Mouse (Mus musculus): Measurements from ENCODE around the gene Zc3h7b. TPM values are rescaled to one million over a fixed set of nuclear protein-coding genes. Genes with fewer than 3 reads are reported as not detected.
"Not testable (repeated sequence)": the region's sequence is repeated elsewhere in the genome, so short reads cannot be mapped to it uniquely, and the experiment has no call there.

The Zc3h7b gene
- total RNA-seq (2021): 10 to 100 TPM; 68.9 to 69.9 TPM
- long read RNA-seq, experiment 1, full-length matches to known transcripts: 1 of 10 reads
- long read RNA-seq, experiment 1, partial matches to known transcripts: 3 of 10 reads
- long read RNA-seq, experiment 1, other reads (novel, unspliced or antisense): 6 of 10 reads
- long read RNA-seq, experiment 2, partial matches to known transcripts: 1 of 13 reads
- long read RNA-seq, experiment 2, other reads (novel, unspliced or antisense): 10 of 13 reads

DNA sequence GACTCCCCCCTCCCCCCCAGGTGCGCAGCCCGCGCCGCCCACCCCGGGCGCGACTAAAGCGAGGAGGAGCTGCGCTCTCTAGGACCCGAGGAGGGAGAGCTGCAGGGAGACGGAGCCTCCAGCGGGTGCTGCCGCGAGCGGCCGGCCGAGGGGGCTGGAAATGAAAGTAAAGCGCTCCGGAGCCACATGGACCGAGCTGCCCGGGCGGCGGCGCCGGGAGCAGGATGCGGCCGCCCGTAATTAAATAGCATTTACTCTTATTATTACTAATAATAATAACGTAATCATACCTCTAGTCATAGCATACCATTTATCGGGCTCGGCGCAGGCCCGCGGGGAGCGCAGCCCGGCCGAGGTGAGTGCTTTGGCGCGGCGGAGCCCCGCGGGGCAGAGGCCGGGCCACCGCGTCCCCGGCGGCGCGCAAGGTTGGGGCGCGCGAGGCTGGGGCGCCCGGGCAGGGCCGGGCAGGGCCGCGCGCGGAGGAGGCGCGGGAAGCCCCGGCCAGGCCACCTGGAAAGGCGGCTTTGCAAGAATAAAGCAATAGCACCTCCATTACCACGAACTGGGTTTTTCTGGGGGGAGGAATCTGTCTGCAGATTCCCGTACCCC is at the start of gene Zc3h7b, which contains the start of gene Rangap1:
TSS of gene Zc3h7b (plus strand) at position 66 of the 609 bp plus-strand sequence.
TSS of gene Rangap1 (minus strand) at position 539 of the 609 bp plus-strand sequence.
- DNase-seq (ENCODE audit: low spot score in 2 of 2): peak; percentile 72 to 79

DNA sequence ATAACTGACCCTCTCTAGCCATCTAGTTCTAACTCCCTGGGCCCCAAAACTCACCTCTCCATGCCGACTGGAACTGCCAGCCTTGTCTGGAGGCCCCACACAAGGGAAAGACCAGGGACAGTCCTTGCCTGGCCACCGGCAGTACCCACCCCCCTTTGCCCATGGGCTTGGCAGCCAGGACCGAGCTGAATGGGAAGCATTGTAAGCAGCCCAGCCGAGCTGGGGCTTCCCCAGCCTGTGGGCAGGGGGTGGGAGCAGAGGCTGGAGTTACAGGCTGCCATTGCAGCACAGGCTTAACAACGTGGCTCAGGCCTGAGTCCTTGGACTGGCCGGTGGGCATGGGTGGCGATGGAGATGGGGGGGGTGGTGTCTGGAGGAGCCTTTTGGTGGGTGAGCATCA is 47.7 kb upstream of the Zc3h7b start, which contains the start of gene Chadl:
TSS of gene Chadl (minus strand) at position 113 of the 400 bp plus-strand sequence.
- DNase-seq (ENCODE audit: low spot score in 2 of 2): no peak

DNA sequence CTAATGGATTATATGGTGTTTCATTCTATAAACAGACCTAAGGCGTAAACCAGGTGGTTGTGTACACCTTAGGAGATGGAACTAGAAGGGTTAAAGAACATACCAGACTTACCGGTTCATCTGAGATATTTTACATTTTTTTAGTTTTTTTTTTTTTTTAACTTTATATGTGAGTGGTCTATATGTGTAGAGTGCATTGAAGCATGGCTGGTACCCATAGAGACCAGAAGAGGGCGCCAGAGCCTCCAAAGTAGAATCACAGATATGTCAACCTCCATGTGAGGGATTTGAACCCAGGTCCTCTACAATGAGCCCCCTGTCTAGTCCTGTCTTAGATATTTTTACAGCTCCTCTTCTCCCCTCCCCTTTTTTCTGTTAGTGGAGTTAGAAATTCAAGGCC is 47.0 kb upstream of the Zc3h7b start:
- DNase-seq (ENCODE audit: low spot score in 2 of 2): peak in 1 of 2 experiments; percentile 17

DNA sequence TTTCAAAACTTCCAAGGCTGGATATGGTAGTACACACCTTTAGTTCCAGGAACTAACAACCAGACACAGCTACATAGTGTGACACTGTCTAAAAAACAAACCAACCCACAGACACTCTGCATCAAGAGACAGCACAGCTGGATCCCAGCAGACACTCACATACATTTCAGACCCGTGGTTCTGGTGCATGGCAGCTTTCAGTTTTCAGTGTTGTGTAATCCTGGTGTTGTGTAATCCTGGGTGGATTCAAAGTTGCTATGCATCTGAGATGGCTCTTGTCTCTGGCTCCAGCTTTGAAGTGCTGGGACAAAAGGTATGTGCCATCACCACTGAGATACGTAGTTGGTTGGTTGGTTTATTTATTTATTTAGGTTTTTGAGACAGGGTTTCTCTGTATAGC is 46.3 kb upstream of the Zc3h7b start:
- DNase-seq (ENCODE audit: low spot score in 2 of 2): no peak

DNA sequence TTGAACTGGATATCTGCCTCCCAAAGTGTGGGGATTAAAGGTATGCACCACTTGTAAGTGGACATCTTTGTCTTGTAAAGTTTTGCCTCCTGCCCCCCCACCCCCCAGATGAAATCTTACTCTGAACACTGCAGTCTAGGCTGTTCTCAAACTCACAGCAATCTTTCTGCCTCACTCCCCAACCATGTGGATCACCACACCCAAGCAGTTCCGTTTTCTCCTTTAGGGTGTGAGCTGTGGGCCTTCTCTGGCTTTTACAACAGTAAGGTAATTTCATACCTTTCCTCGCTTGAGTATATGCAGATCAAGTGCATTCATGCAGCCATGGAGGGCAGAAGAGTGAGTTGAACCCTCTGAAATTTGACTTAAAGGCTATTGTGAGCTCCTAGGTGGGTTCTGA is 44.7 kb upstream of the Zc3h7b start:
- no peak for DNase-seq (ENCODE audit: low spot score in 2 of 2)

DNA sequence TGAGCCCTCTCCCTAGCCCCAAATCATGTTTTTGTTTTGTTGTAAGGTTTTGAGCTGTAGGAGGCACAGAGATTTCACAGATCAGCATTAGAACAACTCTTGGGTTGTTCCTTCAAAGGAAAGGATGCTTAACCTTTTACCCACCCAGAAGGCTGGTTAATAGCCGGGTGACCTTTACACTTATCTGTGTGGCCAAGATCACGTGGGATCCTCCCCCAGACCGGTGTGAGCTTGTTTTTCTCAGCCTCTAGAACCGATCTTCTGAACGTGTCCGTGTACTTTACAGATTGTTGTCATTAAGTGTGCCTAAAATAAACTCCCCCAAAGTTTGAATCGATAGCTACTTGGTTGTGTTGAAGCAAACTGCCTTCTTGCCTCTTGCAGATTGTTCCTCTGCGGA is 44.3 kb upstream of the Zc3h7b start:
- no peak for DNase-seq (ENCODE audit: low spot score in 2 of 2)

DNA sequence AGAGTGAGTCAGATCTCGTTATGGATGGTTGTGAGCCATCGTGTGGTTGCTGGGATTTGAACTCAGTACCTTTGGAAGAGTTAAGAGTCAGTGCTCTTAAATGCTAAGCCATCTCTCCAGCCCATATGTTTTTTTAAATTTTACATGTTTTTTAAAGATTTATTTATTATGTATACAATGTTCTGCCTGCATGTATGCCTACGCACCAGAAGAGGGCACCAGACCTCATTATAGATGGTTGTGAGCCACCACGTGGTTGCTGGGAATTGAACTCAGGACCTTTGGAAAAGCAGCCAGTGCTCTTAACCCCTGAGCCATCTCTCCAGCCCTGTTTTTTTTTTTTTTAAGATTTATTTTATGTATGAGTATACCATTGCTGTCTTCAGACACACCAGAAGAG is 43.5 kb upstream of the Zc3h7b start:
- DNase-seq (ENCODE audit: low spot score in 2 of 2): not testable (repeated sequence)

DNA sequence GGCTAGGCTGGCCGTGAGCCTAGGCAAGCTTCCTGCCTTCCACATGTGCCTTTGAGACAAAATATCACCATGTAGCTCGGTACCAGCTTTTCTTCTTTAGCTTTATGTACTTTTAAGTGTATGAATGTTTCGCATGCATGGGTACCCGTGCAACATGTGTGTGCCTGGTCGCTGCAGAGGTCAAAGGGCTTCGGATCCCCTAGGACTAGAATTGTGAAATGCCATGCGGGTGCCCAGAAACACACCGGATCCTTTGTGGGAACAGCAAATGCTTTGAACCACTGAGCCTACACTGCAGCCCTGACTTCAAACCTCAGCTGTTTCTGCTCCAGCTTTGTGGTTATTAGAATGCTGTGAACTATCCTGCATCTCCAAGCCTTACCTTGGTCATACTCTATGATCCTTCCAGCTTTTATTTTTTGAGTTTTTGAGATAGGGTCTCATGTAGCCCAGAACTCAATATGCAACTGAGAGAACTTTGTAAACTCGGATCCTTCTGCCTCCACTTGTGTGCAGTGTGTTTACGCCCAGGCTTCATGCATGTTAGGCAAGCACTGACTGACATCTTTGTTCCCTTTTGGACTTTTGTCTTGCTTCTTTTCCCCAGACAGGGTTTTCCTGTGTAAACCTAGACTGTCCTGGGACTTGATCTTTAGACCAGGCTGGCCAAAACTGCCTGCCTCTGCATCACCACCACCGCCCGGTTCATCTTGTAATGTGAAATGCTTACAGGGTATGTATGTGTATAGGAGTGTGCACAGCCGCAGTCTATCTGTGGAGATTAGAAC is 42.4 kb upstream of the Zc3h7b start:
- DNase-seq (ENCODE audit: low spot score in 2 of 2): no peak

DNA sequence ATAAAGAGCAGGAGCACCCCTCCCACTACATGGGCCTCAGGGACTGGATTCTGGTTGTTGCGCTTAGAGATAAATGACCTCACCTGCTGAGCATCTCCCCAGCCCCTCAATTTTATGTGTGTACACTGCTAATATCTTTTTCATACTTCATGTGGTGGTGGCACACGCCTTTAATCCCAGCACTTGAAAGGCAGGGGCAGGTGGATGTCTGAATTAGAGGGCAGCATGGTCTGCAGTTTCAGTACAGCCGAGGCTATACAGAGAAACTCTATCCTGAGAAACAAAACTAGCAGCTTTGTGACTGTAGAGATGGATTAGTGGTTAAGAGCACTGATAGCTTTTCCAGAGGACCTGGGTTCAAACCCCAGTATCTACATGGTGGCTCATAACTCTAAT is 41.8 kb upstream of the Zc3h7b start:
- no peak for DNase-seq (ENCODE audit: low spot score in 2 of 2)

DNA sequence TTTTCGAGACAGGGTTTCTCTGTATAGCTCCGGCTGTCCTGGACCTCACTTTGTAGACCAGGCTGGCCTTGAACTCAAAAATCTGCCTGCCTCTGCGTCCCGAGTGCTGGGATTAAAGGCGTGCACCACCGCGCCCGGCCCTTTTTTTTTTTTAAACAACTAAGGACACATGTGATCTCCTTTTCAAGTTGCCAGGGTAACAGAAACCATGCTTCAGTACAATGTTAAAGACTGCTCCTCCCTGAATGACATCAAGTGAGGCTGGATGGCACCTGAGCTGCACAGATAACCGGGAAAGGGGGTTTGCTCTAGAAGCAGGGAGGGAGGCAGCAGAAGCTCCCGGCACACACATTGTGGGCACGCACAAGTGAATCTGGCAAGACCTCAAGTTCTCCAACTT is 35.9 kb upstream of the Zc3h7b start:
- DNase-seq (ENCODE audit: low spot score in 2 of 2): no peak

DNA sequence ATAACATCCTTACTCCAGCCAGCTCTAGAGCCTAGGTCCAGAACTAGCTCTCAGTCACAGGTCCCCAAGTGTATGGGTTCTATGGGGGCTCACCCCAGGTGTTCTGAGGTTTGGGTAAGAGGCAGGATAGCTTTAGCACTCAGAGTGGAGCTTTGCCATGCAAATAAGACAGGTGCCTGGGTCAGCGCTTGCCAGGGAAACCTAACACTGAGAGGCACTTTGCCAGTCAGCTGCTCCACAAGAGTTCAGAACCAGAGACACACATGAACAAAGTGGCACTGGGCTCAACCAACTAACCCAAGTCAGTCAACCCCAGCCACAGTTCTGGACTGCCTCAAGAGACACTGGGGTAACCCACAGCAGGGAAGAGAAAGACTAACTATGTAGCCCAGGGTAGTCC is 35.2 kb upstream of the Zc3h7b start:
- DNase-seq (ENCODE audit: low spot score in 2 of 2): no peak

DNA sequence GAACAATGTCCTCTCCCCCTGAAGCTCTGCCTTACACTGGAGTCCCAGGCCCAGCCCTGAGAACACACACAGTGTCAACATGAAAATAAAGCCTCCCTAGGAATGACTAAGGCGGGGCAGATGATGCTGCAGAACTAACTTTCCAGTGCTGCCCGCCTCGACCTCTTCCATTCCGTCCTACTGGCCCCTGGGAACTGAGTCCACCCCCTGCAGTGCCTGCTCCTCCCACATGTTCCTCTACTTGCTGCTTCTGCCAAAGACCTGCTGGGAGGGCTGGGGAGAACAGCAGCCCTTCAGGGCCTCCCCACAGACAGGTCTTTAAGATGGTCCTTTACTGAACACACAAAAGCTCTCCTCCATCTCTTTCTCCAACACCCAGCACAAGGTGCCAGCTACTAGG is 34.1 kb upstream of the Zc3h7b start:
- DNase-seq (ENCODE audit: low spot score in 2 of 2): no peak

DNA sequence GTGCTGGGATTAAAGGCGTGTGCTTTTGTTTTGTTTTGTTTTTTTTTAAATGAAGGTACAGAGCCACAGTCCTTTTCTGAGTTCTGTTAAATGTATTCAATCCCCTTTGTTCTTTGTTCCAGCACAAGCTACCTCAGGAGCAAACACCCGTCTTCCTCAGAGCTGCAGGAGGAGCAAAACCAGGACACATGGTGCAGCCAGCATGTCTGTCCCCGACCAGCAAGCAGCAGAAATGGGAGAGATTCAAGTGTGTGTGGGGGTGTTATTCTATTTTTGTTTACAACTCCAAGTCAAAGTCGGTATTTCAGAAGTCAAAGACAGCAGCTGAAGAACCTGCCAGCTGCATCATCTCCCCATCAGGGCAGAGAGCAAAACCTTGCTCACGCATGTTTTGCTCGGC is 31.1 kb upstream of the Zc3h7b start:
- DNase-seq (ENCODE audit: low spot score in 2 of 2): no peak

DNA sequence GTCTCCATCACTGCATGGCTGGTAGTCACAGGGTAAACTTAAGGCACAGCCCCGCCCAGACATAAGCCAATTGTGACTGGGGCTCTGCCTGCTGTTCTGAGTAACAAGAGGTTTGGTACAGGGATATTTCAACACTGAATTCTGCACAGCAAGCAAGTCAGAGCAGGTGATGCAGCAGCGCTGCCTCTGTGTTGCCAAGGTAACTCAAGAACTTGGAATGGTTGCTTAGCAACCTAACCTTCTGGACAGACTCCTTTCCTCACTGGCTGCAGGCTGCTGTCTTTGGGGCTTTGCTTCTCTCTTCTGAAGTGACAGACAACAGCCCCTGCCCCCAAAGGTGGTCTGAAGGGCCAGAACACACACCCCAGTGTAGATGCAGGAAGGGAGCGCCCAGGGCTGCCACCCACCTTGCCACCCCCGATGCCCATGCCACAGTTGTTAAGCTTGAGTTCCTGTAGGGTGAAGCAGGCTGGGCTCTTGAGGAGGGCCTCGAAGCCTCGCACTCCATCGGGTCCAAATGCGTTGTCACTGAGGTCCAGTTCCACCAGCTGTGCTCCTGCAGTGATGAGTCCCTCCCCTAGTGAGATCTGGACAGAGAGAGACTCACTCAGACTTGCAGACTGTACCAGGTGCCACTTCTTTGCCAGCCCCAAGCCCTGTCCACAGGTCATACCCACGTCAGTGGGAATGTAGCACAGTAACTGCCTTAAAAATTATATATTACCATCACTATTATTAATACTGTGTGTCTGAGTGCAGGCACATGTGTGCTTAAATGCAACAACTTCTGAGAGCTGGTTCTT is 26.3 kb upstream of the Zc3h7b start:
- no peak for DNase-seq (ENCODE audit: low spot score in 2 of 2)

DNA sequence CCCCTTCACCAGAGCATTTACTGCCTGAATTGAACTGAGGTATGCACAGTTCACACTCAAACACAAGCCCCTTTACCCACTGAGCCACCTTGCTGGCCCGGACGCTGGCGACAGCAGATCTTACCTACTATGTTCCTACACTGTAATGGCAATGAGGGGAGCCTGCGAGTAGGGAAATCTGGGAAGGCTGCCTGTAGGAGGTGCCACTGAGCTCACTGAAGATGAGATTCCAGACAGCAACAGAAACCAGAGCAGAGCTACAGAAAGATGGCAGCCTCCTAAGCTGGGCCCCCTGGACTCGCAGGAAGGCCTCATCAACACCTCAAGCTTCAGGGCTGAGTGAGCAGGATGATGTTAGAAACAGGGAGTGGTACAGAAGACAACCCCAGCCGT is 25.7 kb upstream of the Zc3h7b start:
- DNase-seq (ENCODE audit: low spot score in 2 of 2): no peak

DNA sequence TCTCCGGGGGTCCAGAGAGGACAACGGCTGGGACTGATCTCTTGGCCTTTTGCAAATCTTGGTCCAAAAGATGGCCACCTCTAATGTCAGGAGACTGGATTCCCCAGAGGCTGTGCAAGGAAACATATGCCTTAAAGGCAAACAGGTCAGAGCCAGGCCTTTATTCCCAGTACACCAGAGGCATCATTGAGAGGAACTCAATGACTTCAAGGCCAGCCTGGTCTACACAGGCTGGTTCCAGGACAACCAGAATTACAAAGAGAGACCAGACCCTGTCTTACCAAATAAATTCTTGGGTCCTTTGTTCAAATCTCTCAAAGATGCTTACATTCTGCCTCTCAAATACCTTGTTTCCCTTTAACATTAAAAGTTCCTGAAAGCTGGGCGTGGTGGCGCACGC is 22.5 kb upstream of the Zc3h7b start:
- no peak for DNase-seq (ENCODE audit: low spot score in 2 of 2)

DNA sequence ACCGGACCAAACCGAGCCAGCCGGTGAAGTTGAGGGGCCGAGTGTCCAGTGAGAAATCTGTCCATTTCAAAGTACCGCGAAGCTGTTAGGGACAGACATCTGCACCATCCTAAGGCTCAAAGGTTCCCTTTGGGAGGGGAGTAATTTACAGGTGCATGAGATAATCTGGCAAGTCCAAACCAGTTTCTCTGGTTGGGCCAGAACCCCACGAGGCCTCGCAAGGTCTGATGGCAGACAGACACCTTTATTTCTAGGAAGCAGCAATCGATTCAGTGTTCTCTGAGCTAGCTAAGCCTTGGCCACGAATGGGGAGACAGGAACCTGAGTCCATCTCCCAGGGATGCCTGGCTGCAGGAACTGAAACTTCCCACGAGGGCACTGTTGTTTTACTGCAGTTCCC is 21.2 kb upstream of the Zc3h7b start:
- DNase-seq (ENCODE audit: low spot score in 2 of 2): no peak

DNA sequence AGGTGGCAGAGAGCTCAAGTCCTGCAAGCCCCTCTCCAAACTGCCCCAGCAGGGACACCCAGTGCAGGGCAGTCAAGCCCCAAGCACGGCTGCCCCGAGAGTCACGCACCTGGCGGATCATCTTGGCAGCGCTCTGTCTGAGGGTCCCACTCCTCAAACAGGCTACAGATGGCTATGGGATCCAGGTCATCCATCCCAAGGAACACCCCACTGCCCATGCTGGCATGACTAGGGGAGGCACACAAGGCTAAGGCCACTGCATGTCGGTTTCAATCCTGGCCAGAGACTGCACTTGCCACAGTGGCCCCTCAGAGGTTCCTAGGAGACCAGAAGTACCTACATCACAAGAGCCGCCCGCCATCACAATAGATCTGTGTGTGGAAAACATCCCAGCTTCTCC is 18.9 kb upstream of the Zc3h7b start:
- no peak for DNase-seq (ENCODE audit: low spot score in 2 of 2)

DNA sequence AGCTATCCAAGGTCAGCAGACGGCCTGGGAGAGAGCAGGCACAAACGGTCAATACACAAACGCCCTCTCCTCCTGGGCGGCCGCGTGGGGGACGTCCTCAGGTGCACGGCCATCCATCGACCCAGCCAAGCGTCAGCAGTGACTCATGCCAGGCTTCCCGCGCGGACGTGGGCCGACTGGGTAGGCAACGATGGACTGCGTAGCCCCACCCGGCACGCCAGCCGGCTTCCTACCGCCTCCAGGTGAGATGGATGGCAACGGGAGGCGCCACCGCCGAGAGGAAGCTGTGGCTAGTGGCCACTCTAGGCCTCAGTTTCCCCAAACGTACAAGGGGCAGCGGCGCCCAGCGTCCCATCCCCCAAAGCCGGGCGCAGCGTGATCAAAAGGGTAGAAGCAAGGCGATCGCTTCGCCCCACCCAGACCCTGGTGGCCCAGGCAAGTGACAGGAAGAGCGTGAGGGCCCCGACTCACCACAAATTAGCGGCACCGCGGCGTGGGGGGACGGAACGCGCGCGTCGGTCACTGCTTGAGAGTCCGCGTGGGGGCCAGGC is 15.5 kb upstream of the Zc3h7b start:
- peak; percentile 23 to 47 for DNase-seq (ENCODE audit: low spot score in 2 of 2)

DNA sequence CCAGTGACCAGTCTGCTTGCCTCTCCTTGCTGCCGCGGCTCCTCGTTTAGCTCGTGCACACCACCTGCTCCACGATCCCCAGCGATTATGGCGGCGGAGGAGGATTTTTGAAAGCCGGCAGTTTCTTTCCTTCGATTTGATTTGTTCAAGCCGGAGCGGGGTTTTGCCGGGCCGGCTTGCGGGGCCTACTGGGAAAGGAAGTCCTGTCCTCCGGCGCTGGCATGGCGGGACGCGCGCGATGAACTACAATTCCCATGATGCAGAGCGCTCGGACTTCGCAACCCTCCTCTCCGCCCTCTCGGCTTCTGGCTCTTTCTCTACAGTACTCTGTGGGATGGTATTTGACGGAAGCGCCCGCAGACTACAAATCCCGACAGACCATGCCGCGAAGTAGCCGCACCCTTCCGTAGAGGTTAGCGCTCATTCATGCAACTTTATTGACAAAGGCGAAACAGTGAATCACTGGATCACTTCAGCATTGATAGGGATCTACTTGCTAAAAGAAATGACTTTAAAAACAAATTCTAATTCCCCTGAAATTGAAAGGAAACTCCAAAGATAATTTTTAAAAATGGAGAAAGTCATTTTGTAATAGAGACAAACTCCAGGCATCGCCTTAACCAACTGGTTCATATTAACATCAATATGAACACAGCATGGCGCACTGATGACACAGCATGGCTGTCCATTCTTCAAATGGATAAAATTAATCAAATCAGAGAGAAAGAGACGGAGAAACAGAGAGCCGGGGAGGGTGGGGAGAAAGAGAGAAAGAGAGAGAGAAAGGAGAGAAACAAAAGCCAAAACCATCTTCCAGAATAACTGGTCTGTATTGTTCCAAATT is 14.8 kb upstream of the Zc3h7b start:
- peak; percentile 89 to 91 for DNase-seq (ENCODE audit: low spot score in 2 of 2)
